Mouse (Mus musculus) kidney, postnatal 25 days (tissue): Measurements from ENCODE around the gene Lpgat1.

Source experiments
- DNase-seq, 2 experiments: peaks; one replicate each; pipeline ENCODE4 v3.0.0; 2021; ENCODE audit warnings: mixed read lengths in 2 of 2

The Lpgat1 gene

GRCm38 (mm10) chr1:191717601-191718498, at the start of gene Lpgat1:
TSS of gene Lpgat1 (plus strand) at chr1:191717834.
- DNase-seq, result peak; percentile 87 to 96

- DNase-seq, result no peak
Observed at GRCm38 (mm10) chr1:191668030-191668429, 49.6 kb upstream of the Lpgat1 start.

DNA sequence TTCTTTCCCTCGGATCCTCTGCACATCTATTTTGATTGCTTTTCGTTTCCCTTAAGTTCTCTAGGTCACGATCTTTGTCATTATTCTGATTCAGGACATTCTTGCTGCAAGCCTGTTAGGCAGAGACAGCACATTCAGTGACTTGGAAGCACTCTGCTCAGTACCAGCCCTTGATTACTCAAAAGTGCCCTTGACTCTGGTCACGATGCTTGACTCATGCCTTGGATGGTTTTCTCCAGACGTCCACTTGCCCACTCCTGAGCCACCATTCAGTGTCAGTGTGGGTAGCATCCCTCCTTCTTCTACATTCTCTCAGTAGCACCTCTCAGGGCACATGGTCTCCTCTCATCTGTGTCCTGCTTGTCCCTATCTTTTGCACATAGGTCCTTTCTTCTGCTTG, 43.6 kb upstream of the Lpgat1 start:
- DNase-seq, result no peak

- no peak for DNase-seq
Observed at GRCm38 (mm10) chr1:191681633-191682032, 36.0 kb upstream of the Lpgat1 start.

- DNase-seq, result no peak
Observed at GRCm38 (mm10) chr1:191687531-191687930, 30.1 kb upstream of the Lpgat1 start.

DNA sequence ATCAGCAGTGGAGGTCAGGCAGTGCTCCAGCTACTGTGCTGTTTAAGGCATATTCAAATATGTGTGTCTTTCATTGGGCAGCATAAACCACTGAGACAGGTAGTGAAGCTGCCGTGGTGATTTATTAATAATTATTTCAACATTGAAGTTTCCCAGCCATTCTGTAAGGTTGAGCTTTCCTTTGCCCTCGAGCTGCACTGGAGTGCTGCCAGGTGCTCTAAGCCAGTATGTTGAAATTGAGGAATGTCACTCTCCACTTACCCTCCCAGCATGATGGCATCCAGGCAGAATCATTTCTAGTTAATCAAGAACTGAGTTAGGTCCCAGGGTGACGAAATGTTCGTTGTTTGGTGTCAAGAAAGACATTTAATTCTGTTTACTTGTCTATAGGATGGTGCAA, 24.4 kb upstream of the Lpgat1 start:
- peak; percentile 74 to 76 for DNase-seq

- no peak for DNase-seq
Observed at GRCm38 (mm10) chr1:191698253-191698795, 19.3 kb upstream of the Lpgat1 start.

DNA sequence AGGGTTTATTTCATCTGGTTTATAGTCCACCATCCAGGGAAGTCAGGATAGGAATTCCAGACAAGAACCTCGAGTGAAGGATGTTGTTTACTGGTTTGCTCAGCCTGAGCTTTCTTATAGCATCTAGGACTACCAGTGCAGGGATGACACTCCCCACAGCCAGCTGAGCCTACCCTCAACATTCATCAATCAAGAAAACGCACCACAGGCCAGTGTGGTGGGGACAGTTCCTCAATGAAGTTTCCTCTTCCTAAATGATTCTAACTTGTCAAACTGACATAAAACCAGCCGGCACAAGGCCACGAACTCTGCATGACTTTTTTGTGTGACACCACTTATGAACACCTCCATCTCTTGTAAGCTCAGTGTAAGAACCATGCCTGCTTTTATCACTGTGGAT, 13.1 kb upstream of the Lpgat1 start:
- no peak for DNase-seq

GRCm38 (mm10) chr1:191706541-191707078, 11.0 kb upstream of the Lpgat1 start:
- DNase-seq, result no peak

GRCm38 (mm10) chr1:191709811-191710210, 7.8 kb upstream of the Lpgat1 start:
- DNase-seq, result no peak

GRCm38 (mm10) chr1:191712224-191712838, 5.3 kb upstream of the Lpgat1 start:
- DNase-seq, result no peak

GRCm38 (mm10) chr1:191713813-191714212, 3.8 kb upstream of the Lpgat1 start:
- DNase-seq, result peak; percentile 48 to 52

GRCm38 (mm10) chr1:191715150-191715549, 2.5 kb upstream of the Lpgat1 start:
- no peak for DNase-seq

DNA sequence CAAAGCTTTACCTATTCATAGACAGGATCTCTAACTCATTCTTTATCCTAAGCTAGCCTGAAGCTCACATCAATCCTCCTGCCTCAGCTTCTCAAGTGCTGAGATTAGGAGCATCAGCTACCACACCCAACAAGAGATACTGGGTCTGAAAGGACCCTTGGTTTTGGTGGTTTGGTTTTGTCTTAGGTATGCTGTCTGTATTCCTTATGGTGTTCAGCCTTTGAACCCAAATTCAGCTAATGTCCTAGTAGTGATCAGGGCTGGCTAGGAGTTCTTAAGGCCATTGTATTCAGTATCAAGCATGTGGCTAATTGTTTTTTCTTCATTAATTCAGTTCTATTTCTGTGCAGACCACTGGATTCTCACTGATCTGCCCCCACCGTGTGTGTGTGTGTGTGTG, 493 bp upstream of the Lpgat1 start:
- DNase-seq, result no peak

- DNase-seq, result peak; percentile 71 to 85
Observed at GRCm38 (mm10) chr1:191718522-191719281, 1.1 kb downstream of the Lpgat1 start.

GRCm38 (mm10) chr1:191719326-191719725, 1.7 kb downstream of the Lpgat1 start:
- DNase-seq, result no peak

DNA sequence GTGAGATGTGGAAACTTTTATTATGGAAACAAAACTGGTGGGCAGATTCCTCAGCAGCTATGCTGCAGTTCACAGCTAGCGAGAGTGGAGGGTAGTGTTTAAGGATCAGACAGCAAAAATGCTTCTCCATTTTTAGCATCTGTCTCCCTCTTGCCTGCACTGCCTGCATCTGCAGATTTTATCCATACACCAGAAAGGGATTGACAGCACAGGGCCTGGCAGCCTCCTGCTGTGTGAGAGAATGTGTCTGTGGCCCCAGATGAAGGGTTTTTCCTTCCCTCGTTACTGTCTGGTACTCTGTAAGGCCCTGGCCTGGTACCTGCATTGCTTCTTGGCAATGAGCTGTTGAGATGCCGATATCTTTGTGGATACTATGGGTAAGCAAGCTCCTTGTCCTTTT, 2.8 kb downstream of the Lpgat1 start:
- no peak for DNase-seq

GRCm38 (mm10) chr1:191722706-191723105, 5.1 kb downstream of the Lpgat1 start:
- no peak for DNase-seq

GRCm38 (mm10) chr1:191723675-191724074, 6.0 kb downstream of the Lpgat1 start:
- no peak for DNase-seq

- DNase-seq, result no peak
Observed at GRCm38 (mm10) chr1:191724385-191725061, 6.9 kb downstream of the Lpgat1 start.

GRCm38 (mm10) chr1:191732623-191733022, 15.0 kb downstream of the Lpgat1 start:
- DNase-seq, result no peak

DNA sequence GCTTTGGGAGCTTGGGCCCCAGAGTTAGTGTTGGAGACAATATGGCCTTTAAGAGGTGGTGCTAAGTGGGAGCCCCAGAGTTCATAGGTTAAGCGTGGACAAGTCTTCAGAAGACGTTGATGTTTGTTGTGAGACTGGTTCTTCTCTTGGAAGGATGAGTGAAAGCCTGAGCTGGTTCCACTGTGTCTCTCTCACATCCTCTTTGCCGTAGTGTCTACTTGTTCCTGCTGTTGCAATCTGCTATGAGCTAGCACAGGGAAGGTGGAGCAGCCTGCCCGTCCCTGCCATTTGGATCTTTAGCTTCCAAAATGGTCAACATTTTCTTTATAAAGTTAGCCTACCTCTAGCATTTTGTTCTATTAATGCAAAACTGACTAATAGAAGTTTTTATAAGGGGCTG, 16.2 kb downstream of the Lpgat1 start:
- DNase-seq, result no peak
